Mouse (Mus musculus): ENCODE measurements around the gene Sp100.

- TF ChIP-seq GATA1 (IDR thresholded peaks at IDR 0.05; ENCODE audit: low read length) (no peak), TAL1 (IDR thresholded peaks at IDR 0.05; ENCODE audit: low read length) (no peak)
These were observed 36.9 kb downstream of the Sp100 start for GRCm38 (mm10) chr1:85686666-85687065.

Data from erythroblast, embryonic 14.5 days (primary cell).